Mouse (Mus musculus) erythroblast, embryonic 14.5 days (primary cell): ENCODE measurements around the gene Mogat1.

Experiments used
- GATA1 ChIP-seq: IDR thresholded peaks from 2 replicates; pipeline ENCODE4 v1.6.1; 2012; ENCODE audit warnings: low read length, inconsistent platforms, mixed read lengths
- TAL1 ChIP-seq: IDR thresholded peaks from 3 replicates; pipeline ENCODE4 v1.6.1; 2012; ENCODE audit warnings: low read length, inconsistent platforms, mixed read lengths

- no peak for TF ChIP-seq GATA1
- TF ChIP-seq TAL1, result no peak
These were observed 8.3 kb upstream of the Mogat1 start for GRCm38 (mm10) chr1:78502527-78502926.
